ENCODE assay signal across 8 mouse cellular contexts in the genomic region with DNA sequence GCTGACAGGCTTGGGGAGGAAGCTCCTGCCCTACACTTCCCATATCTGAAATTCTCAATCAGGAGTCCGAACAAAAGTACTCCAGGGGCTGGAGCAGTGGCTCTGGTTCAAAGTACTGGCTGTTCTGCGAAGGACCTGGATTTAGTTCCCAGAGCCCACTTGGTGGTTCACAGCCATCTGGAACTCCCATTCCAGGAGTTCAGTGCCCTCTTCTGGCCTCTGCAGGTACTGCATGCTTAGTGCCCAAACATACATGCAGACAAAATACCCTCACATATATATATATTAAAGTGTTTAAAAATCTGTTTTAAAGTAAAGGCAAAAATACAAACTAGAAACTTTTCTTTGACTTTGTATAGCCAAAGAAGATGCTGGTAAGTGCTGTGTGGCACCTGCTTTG.
A peak's percentile ranks its signal among the peaks of the same experiment; 100 is the strongest.
DNase-seq lines count a peak whose midpoint lies in the region; ATAC-seq and TF ChIP-seq lines count a peak whose summit lies in the region.

No protein-coding gene starts in this region.

- no peak overlapping the region for H3K27ac ChIP-seq in hindbrain, embryonic 10.5 days
- H3K27ac ChIP-seq in hindbrain, embryonic 13.5 days: no peak overlapping the region
- no peak overlapping the region for H3K27ac ChIP-seq in liver, postnatal 0 days (ENCODE audit: low read depth)
- no peak overlapping the region for H3K27ac ChIP-seq in hindbrain, embryonic 12.5 days

- TF ChIP-seq EP300 in liver, postnatal 0 days (IDR thresholded peaks at IDR 0.05; ENCODE audit: low read depth): no peak

- peaks cover 20% of the 10 kb centered on the region for H3K4me1 ChIP-seq in hindbrain, embryonic 10.5 days (replicated peaks)
- peaks cover 47% of the 10 kb centered on the region for H3K4me1 ChIP-seq in hindbrain, embryonic 13.5 days (replicated peaks)
- H3K4me1 ChIP-seq in liver, postnatal 0 days (ENCODE audit: insufficient read depth): no peaks in the 10 kb centered on the region
- peaks cover 29% of the 10 kb centered on the region for H3K4me1 ChIP-seq in hindbrain, embryonic 12.5 days

- peaks cover 78% of the 10 kb centered on the region for H3K36me3 ChIP-seq in hindbrain, embryonic 10.5 days
- H3K36me3 ChIP-seq in hindbrain, embryonic 13.5 days: peaks cover 52% of the 10 kb centered on the region
- peaks cover 38% of the 10 kb centered on the region for H3K36me3 ChIP-seq in liver, postnatal 0 days (replicated peaks; ENCODE audit: insufficient read depth, low read length)
- peaks cover 57% of the 10 kb centered on the region for H3K36me3 ChIP-seq in hindbrain, embryonic 12.5 days

- peak; percentile 64 for TF ChIP-seq CTCF in liver, postnatal 0 days (IDR thresholded peaks at IDR 0.05; ENCODE audit: low read depth)

- intact Hi-C loops in left cerebral cortex, postnatal 25 days (cut with DNase I): no loop called here

- DNase-seq in hindbrain, embryonic 10.5 days (ENCODE audit: low spot score): peak; percentile 33
- DNase-seq in B cell, adult 2 months: peak; percentile 49 to 53
- peak; percentile 31 for DNase-seq in WW6 (ENCODE audit: low read depth, low spot score)
- peak; percentile 55 for DNase-seq in liver, postnatal 0 days
- no peak for DNase-seq in left cerebral cortex, postnatal 25 days (ENCODE audit: low spot score in 2 of 2)
- no peak for DNase-seq in urinary bladder, adult 2 months (ENCODE audit: low spot score)

- no peak overlapping the region for H3K4me3 ChIP-seq in hindbrain, embryonic 10.5 days
- no peak overlapping the region for H3K4me3 ChIP-seq in hindbrain, embryonic 13.5 days
- no peak overlapping the region for H3K4me3 ChIP-seq in liver, postnatal 0 days (ENCODE audit: low read depth, low read length)
- no peak overlapping the region for H3K4me3 ChIP-seq in hindbrain, embryonic 12.5 days

- H3K9ac ChIP-seq in hindbrain, embryonic 13.5 days: no peak overlapping the region
- H3K9ac ChIP-seq in liver, postnatal 0 days (replicated peaks): no peak overlapping the region
- no peak overlapping the region for H3K9ac ChIP-seq in hindbrain, embryonic 12.5 days

- 94% methylated on average over 2 of the region's 2 CpGs for WGBS in hindbrain, embryonic 10.5 days
- WGBS in hindbrain, embryonic 13.5 days: 100% methylated on average over 2 of the region's 2 CpGs
- WGBS in liver, postnatal 0 days (ENCODE audit: insufficient replicate concordance): 88% methylated on average over 2 of the region's 2 CpGs
- WGBS in hindbrain, embryonic 12.5 days: 95% methylated on average over 2 of the region's 2 CpGs

- H3K27me3 ChIP-seq in hindbrain, embryonic 10.5 days (ENCODE audit: insufficient read depth, poor library complexity, severe bottlenecking): no peaks in the 10 kb centered on the region
- no peaks in the 10 kb centered on the region for H3K27me3 ChIP-seq in hindbrain, embryonic 13.5 days
- no peaks in the 10 kb centered on the region for H3K27me3 ChIP-seq in liver, postnatal 0 days (ENCODE audit: insufficient read depth, low read length)
- H3K27me3 ChIP-seq in hindbrain, embryonic 12.5 days: no peaks in the 10 kb centered on the region

- H3K9me3 ChIP-seq in hindbrain, embryonic 10.5 days: no peaks in the 10 kb centered on the region
- H3K9me3 ChIP-seq in hindbrain, embryonic 13.5 days: no peaks in the 10 kb centered on the region
- H3K9me3 ChIP-seq in liver, postnatal 0 days (ENCODE audit: low read length): no peaks in the 10 kb centered on the region
- no peaks in the 10 kb centered on the region for H3K9me3 ChIP-seq in hindbrain, embryonic 12.5 days (replicated peaks)

- ATAC-seq in hindbrain, embryonic 13.5 days (ENCODE audit: low FRiP score): no peak
- no peak for ATAC-seq in liver, postnatal 0 days
- ATAC-seq in hindbrain, embryonic 12.5 days (ENCODE audit: low FRiP score): no peak

- no peak overlapping the region for H3K4me2 ChIP-seq in hindbrain, embryonic 13.5 days
- no peak overlapping the region for H3K4me2 ChIP-seq in liver, postnatal 0 days (ENCODE audit: low read depth, low read length)
- H3K4me2 ChIP-seq in hindbrain, embryonic 12.5 days (replicated peaks): no peak overlapping the region

Comparison
In these comparisons a context has a peak if more than half of its experiments do, and no peak if none do; other contexts are left out.
1. DNase-seq: peak in hindbrain, embryonic 10.5 days (single experiment), B cell, adult 2 months (2 of 2), WW6 (single experiment) and liver, postnatal 0 days (single experiment); none in left cerebral cortex, postnatal 25 days (0 of 2) and urinary bladder, adult 2 months (single experiment).